Mouse (Mus musculus): ENCODE results near the gene Atp6v1b1. TPM values are rescaled to one million over a fixed set of nuclear protein-coding genes. Genes with fewer than 3 reads are reported as not detected.
A peak's percentile ranks its signal among the peaks of the same experiment; 100 is the strongest.

Atp6v1b1 gene
- not detected in 2 replicates for polyA plus RNA-seq (2012; rRNA removed)

DNA sequence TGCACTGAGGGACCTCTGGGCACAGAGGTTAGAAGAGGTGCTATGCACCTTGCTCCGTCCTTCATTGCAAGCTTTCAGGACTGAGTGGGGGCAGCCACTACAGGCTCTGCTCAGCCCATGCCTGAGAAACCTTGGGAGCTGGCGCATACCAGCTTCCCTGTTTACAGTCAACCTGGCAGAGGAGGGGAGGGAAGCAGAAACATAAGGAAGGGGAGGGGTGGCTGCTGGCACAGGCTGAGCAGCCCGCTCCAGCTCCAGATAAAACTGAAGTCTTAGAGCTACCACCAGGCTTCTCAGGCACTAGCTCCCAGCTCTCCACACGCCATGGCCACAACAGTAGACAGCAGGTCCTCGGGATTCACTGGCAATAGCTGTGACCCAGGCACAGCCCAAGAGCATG lies at the start of gene Atp6v1b1:
TSS of gene Atp6v1b1 (plus strand) at position 230 of the 400 bp plus-strand sequence.
- DNase-seq (ENCODE audit: low spot score): no peak

DNA sequence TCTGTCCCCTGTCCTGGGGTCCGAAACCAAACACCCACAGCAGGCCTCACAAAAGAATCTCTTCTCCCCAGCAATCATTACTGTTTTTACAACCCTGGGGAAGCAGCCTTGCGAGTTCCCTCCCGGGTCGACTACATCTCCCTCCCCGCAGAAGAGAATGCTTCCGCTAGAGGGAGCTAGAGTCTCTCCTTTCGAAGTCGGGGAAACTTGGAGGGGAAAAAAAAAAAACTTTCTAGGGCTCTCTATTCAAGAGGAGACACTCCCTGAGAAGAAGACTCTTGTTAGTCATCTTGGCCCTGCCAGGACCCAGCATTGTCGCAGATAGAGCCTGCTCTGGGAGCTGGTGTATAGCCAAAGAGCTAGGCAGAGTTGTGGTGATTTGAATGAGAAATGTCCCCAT lies 49.0 kb upstream of the Atp6v1b1 start:
- no peak for DNase-seq (ENCODE audit: low spot score)

DNA sequence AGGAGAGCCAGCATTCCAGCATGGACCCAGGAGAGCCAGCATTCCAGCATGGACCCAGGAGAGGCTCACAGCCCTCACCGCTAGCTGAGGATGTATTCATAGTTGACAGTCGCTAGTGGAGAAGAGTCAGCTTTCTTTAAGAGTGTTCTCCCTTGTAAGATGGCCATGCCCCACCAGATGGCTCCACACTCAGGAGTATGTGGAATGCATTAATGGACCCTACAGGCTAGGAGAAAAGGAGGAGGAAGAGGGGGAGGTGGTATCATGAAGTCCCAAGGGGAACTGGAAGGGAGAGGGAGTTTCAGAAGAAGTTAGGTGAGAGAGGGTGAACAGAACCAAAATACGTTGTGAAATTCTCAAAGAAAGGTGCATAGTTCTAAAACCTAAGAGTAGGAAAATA lies 47.1 kb upstream of the Atp6v1b1 start:
- no peak for DNase-seq (ENCODE audit: low spot score)

DNA sequence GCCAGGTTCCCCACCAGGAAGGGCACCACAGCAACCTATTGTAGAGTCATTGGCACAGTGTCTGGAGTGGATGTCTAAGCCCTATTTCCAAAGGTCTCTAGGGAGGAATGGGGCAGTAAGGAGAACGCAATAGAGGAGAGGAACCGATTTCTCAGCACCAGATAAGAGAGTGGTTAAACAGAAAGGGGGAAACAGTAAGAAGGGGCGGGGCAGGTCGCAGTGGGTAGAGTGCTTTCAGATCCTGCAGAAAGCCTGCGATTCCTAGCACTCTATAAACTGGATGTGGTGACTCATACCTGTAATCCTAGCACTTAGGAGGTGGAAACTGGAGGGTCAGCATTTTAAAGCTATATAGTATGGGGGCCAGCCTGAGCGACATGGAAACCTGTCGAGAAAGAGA lies 46.1 kb upstream of the Atp6v1b1 start:
- no peak for DNase-seq (ENCODE audit: low spot score)

DNA sequence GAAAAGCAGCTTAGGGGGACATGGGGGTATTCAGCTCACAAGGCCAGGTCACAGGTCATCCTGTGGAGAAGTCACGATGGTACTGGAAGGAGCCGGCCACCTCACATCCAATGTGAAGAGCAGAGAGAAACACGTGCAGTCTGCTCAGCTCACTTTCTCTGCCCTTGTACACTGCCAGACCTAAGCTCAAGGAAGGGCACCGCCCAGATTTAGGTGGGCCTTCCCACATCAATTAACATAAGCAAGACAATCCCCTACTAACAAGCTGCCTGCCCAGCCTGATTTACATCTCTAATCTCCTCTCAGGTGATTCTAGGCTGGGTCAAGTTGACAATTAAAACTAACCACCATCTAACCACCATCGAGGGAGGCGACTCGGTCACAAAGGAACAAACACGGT lies 44.9 kb upstream of the Atp6v1b1 start:
- no peak for DNase-seq (ENCODE audit: low spot score)

DNA sequence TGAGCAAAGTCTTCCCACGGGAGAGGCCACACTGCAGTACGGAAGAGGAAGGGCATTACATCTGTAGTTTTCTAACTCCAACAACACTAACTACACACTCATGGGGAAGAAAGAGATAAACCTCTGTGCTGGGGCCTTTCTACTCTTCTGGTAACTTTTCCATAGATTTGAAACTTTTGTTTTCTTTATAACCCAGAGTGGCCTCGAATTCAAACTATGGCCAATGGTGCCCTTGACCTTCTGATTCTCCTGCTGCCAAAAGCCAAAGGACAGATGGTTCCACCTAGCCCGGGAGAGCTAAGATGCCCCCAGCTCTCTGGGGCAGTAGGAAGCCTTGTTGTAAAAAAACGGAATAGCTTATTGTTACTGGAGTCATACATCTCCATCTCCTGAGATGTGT lies 42.8 kb upstream of the Atp6v1b1 start:
- DNase-seq (ENCODE audit: low spot score): no peak

DNA sequence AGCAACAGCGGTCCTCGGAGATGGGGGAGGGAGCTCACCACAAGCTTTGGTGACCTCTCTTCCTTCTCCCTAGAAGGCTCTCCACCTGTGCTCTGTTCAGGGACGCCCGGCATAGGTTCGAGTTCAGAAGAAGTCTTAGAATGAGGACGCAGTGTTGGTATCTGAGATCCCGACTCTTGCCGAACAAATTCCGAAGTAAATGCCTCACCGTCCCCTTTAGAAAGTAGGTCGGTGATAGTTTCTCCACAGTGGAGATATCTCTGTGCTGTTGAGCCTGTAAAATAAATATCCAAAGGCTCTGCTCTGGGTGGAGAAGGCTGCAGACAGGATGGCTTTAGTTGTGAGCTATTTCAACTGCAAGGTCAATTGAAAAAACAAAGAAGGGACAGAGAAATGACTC lies 41.8 kb upstream of the Atp6v1b1 start:
- no peak for DNase-seq (ENCODE audit: low spot score)

DNA sequence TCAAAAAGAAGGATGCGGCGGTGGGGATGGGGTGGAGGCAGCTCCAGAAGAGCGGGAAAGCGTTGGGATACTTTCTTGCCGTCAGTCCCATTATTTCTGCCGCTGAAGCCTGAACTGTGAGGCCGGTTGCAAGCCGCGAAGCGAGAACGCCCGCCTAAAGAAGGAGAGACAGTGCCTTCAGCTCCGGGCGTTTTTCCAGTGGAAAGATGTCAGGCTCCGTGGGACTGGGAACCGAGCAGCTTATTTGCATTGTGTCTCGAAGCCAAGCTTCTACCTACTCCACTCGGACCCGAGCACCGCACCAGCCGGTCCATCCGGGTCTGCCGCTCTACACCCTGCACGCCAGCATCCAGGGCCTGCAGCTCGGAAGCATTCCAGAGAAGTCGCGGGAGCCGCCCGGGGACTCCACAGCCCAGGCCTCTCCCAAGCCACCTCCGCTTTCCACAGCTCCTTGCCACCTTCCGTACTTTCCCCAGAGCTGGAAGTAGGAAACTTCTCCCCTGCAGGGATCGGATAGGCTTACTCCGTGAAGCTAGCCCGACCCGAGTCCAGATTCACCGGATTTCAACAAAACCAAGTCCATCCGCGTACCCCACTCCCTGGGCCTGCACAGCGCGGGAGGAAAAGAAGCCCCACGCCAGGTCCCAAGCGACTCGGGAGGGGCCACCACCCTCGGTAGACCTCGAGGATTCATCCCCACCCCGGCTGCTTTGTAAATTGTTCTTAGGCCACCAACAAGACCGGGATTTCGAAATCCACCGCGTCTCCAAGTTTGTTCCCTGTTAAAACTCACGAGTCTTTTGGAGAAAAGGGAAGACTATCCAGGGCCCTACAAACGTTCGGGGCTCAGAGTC lies 40.4 kb upstream of the Atp6v1b1 start:
- DNase-seq (ENCODE audit: low spot score): no peak

DNA sequence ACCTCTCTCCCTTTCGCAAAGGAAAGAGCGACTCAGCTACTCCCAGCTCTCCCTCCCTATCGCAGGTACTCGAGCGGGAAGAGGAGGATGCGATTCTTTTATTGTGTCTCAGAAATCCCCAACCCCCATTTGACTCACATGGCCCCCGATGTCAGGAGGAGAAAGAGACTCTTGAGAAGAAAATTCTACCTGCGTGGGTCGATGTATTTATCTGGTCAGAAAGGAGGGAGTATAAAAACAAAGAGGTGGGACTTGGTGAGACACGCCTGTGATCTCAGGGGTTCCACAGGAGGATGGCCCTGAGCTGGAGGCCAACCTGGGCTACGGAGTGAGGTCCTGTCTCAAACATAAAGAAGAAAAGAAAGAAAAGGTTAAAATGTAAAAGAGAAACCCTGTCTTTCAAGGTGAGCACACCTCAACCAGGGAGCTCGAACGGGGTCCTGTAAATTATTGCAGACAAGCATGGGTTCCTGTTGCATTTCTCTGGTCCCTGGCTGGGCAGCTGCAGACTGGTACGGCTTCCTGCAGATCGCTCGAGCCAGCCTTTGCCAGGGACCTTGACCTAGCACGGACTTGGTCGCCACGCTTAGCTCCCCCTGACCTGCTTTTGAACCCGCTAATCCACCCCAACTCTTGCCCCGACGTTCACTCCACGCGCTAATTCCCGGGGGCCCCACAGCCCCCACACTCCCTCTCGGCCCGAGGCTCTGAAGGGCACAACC lies 39.6 kb upstream of the Atp6v1b1 start:
- DNase-seq (ENCODE audit: low spot score): no peak

DNA sequence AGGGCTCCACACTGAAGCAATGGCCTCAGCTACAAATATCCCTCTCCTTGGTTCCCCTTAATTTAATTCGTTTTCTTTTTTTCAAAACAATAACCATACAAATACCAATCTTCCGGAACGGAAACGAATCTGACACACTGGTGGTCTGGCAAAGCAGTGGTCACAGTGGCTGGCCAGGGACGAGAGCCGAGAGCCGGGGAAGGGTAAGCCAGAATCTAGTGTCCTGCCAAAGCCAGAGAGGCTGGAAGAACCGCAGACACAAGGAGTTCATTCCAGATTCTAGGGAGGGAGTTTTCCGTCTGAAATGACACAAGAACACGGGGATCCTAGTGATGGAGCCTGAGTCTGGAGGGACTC lies 39.1 kb upstream of the Atp6v1b1 start:
- DNase-seq (ENCODE audit: low spot score): no peak

DNA sequence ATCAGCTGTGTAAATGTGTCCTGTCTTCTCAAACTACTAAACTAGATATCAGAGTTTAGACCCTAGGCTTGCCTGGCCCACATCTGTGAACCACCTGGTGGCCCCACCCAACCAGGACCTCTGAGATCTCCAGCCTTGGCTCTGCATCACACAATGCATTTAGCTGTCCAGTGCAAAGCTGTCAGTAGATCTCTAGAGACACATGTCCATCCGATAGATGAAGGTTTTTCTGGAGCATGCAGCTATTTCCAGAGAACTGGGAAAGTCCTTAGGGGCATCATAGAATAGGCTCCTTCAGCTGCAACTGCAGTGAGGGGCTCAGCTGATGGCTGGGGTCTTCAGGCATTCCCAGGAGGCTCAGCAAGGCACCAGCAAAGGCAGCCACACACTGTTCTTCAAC lies 38.5 kb upstream of the Atp6v1b1 start:
- DNase-seq (ENCODE audit: low spot score): no peak

DNA sequence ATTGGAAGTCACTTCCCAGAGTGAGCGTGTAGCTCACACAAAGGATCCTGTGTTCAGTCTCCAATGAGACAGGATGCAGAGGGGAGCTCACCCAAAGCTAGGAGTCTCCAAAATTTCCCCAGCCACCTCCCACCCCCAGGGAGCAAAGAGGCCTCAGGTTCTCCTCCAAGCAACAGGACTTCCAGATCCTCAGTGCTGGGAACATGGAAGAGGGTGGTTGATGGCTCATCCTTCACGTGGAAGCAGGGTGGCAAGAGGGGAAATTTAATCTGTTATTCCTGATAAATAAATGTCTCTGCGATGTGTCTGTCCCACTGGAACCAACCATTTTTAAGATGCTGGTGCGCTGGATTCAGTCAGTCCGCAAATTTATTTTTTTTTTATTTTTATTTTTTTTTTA lies 38.1 kb upstream of the Atp6v1b1 start:
- no peak for DNase-seq (ENCODE audit: low spot score)

DNA sequence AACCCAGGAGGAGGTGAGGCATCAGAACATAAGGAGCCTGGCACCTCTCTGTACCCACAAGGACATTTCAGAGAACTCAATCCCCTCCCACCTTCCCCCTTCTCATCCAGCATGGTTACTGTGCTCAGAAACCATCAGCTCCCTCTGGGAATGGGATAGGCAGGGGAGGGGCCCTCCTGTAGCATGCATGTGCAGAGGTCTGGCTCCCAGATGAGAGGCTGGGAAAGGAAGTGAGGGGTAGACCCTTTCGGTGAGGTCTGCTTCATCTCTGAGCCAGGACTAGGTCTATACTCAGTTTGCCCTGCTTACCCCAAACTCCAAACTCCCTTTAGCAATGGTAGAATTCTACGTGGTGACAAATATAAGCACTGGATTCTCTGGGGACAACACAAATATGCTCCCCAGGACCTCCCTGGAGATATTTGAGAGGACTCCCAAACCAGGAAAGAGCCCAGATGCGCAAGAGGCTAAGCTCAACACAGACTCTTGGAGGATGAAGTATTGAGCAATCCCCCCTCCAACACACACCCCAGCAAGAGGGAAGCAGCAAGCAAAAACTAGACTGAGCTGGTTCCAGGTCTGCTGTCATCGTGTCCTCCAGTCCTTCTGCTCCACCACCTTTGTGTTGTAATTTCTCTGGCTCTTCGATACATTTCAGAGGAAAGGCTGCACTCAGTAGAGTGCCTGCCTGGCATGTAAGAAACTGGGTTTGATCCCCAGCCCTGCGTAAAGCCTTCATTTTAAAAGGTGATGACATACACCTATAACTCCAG lies 34.9 kb upstream of the Atp6v1b1 start:
- DNase-seq (ENCODE audit: low spot score): no peak

DNA sequence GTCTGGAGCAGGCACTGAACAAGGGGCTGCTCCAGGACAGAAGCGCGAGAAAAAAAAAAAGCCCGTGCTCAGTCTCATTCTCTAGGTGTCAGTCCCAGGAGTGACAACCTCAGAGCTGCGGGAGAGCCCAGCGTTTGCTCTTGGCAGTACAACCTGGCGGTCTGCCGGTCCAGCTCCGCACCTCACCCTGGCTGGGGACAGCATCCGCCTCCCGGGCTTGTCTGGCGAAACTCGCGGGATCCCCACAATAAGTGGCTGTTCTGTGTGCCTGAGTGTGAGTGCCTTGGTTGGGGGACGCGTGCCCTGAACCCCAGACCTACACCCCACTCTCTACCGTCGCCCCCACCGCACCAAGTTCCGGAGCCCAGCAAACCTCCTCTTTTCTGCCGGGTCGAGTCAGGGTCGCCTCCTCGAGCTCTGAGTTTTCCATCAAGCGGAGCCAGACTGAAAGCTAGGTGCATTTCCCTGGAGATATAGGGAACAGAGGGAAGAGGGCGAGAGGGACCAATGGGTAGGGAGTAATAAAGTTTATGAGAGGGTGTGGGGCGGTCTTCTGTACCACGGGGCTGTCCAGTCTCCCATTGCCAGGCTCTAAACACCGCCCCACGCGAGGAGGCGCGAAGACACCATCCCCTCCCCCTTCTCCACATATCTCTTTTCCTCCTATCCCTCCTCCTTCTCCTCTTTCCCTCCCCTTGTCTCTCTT lies 32.3 kb upstream of the Atp6v1b1 start:
- no peak for DNase-seq (ENCODE audit: low spot score)

DNA sequence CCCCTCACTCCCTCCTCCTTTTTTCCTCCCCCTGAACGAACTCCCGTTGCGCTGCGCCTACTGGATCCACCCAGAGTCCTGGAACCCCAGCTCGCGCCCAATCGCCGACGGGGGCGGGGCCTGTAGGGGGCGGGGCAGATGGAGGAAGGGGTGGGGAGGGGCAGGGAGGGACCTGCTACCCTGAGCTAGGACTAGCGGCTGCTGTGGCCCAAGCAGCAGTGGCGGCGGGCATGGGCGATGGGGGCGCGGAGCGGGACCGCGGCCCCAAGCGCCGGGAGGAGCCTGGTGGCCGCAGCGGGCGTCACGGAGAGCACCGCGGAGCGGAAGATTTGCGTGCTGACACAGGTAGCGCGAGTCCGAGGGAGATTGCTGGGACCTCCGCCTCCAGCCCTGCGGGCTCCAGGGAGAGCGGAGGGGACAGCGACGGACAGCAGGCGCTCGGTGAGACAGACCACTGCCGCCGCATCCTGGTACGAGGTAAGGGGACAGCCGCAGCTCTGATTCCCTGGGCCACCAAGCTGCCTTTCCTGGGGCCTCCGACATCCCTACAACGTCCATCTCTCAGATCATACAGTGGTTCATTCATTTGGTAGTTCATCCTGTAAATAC lies 31.6 kb upstream of the Atp6v1b1 start, which contains the start of gene Vax2:
TSS of gene Vax2 (plus strand) at position 198 of the 609 bp plus-strand sequence.
- peak; percentile 49 for DNase-seq (ENCODE audit: low spot score)

DNA sequence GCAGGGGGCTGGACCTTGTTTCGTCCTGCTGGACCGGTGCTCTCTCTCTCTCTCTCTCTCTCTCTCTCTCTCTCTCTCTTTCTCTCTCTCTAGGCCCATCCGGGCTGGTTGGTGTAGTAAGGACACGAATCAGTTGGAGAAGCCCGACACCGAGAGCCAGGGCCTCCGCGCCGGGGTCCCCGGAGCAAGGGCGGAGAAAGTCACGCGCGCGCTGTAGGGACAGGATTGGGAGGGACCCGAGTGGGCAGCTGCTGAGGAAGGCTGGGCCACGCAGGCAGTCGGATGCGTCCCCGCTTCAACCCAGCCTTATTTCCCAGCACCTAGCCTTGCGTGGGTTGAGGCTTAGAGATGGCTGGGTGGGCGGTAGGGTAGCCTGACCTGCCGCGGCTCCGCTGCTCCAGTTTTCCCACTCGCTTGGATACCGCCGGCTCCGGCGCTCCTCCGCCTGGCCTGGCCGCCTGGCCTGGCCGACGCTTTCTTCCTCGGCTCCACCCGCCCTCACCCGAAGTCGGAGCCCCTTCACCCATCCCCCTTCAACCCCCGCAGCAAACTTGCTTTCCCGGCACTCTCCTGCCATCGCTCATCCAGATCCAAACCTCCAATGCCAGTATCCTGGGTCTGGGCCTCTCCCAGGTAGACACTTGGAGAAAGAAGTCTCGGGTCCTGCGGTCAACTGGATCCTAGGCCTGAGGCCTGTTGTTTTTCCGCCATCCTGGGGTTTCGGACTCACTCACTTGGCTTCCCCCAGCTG lies 30.9 kb upstream of the Atp6v1b1 start:
- DNase-seq (ENCODE audit: low spot score): no peak

DNA sequence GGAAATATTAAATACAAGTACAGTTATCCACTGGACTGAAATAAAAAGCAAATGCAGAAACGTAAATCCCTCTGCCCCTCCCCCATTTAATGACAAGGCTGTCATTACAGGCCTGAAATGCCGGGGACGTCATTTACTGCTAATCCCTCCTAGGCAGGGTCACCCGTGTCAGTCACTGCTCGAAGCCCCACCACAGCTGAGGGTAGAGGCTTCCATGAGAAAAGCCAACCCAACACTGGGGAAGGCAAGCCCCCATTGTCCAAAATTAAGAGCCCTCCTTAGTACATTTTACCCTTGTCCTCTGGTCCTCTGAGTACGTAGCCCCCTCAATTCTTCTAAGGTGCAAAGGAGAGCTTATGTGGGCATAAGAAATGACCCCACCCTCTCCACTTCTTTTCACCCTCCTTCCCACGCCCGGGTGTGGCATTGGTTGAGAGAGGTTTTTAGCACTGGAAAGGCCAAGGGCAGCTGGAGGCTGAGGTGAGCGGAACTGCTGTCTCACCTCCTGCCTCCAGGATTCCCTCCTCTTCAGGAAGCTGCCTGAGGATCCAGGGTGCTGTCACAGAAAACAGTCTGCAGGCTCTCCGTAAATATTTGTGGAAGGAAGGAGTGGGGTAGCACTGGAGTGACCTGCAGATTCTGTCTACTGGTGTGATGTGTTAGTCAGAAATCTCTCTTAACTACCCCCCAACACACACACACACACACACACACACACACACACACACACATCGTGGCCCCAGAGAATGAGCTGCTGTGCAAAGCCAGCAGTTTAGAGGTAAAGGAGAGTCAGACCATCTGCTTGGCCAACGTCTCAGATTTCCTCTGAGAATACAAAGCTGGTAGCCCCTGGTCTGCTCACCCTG lies 29.3 kb upstream of the Atp6v1b1 start:
- DNase-seq (ENCODE audit: low spot score): no peak

DNA sequence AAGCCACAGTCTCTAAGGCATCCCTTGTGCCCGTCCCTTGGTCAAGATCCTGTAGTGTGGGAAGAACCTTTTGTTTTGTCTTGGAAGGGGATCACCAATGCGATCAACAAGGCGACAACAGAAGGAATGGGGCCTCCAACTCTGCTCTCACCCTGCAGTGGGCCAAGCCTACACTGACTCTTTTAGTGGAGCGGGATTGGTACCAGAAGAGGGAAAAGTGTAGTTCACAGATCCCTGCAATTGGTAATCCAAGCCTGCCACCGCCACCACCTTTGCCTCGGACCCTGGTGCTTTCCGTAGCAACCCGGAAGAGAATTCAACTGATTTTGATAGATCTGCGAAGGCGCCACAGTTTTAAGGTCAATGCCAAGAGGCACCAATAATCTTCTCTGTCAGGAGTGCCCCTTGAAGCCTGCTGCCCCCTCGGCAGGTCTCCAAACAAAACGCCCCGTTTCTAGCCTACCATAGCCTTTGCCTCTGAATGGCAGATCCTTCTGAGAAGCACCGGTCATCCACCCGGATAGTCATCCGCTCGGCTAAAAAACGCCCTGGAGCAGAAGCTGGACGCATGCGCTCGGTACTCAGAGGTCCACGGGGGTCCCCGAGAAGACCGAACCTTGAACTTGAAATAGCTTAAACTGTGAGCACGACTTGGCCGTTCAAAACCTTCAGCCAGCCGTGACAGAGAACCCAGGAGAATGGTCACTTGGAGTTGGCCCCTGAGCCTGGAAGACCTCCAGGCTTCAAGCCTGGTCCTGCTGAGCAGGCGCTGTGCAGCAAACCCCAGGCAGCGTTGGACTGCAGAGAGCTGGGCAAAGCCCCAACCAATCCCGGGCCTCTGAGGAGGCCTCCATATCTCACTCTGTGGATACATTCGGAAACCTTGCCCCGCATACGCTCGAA lies 28.3 kb upstream of the Atp6v1b1 start:
- DNase-seq (ENCODE audit: low spot score): no peak

Measured in urinary bladder, adult 2 months (tissue).